In the genomic region with DNA sequence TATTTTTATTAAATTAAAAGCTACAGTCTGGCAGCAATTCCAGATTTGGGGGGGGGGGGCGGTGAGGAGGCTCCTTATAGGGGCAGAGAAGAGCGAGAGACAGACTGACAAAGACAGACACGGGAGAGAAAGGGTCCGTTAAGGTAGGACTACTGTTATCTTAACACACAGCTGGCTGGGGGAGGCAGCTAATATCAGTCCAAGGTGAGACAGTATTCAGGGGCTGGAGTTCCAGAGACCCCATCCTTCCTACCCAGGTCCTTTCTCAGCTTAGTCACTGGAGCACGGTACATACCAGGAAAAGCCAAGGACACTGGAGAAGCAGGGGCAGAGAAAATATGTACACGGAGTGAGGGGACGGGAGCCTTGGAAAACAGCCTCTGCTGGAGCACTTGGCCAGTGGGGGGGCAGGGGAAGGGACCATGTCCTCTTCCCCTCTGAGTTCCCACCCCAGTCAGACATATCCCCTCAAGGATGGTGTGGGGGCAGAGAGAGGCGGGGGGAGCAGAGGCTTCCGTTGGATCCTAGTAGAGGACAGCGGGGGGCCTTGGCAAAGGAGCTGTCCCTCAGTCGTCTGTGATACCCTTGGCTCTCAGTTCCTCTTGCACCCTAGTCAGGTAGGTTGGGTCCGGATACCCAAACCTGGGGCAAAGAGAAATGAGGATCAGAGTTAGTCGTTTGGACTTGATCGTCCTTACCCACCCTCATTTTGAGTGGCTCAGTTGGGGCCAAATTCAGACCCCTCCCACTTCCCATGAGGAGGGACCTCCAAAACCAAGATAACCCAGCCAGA, we compare ENCODE assay signal across 8 mouse cellular contexts. TPM values are rescaled to one million over a fixed set of nuclear protein-coding genes. Genes with fewer than 3 reads are reported as not detected.
A peak's percentile ranks its signal among the peaks of the same experiment; 100 is the strongest.
DNase-seq lines count a peak whose midpoint lies in the region; ATAC-seq and TF ChIP-seq lines count a peak whose summit lies in the region.

No protein-coding gene starts in this region.

- no peaks in the 10 kb centered on the region for H3K9me3 ChIP-seq in embryonic facial prominence, embryonic 15.5 days (replicated peaks)
- no peaks in the 10 kb centered on the region for H3K9me3 ChIP-seq in hindbrain, postnatal 0 days (ENCODE audit: low read length)

- peak; percentile 34 for DNase-seq in kidney, postnatal 10 days
- no peak for DNase-seq in kidney, postnatal 4 days
- DNase-seq in hindbrain, postnatal 0 days (ENCODE audit: low spot score): no peak
- DNase-seq in thymus, postnatal 10 days (ENCODE audit: low spot score in 2 of 2): no peak
- DNase-seq in natural killer cell, adult 2 months (ENCODE audit: low spot score in 2 of 2): no peak
- DNase-seq in lung, adult 2 months: no peak

- peak overlapping the region; percentile 93 for H3K4me2 ChIP-seq in embryonic facial prominence, embryonic 15.5 days (replicated peaks)
- H3K4me2 ChIP-seq in hindbrain, postnatal 0 days (ENCODE audit: low read depth, low read length): no peak overlapping the region
- peak overlapping the region; percentile 95 for H3K4me2 ChIP-seq in myocyte (ENCODE audit: low read depth)

- peak overlapping the region; percentile 18; the same call in 1 of the 2 replicates for H3K9ac ChIP-seq in embryonic facial prominence, embryonic 15.5 days
- H3K9ac ChIP-seq in hindbrain, postnatal 0 days (replicated peaks; ENCODE audit: low read length): no peak overlapping the region

- no peak for TF ChIP-seq CTCF in hindbrain, postnatal 0 days (IDR thresholded peaks at IDR 0.05; ENCODE audit: low read depth)
- no peak for TF ChIP-seq CTCF in lung, adult 2 months (IDR thresholded peaks at IDR 0.05; ENCODE audit: insufficient read depth, low read length)

- no peaks in the 10 kb centered on the region for H3K27me3 ChIP-seq in embryonic facial prominence, embryonic 15.5 days
- H3K27me3 ChIP-seq in hindbrain, postnatal 0 days (ENCODE audit: insufficient read depth, low read length): no peaks in the 10 kb centered on the region
- H3K27me3 ChIP-seq in myocyte (ENCODE audit: control insufficient read depth, insufficient read depth, insufficient read length): no peaks in the 10 kb centered on the region

- TF ChIP-seq POLR2A in myocyte (IDR thresholded peaks at IDR 0.05; ENCODE audit: insufficient read length, low read depth): no peak
- TF ChIP-seq POLR2A in lung, adult 2 months (IDR thresholded peaks at IDR 0.05; ENCODE audit: borderline replicate concordance, extremely low read depth, low read depth, low read length): no peak

- peak overlapping the region; percentile 98 for H3K27ac ChIP-seq in embryonic facial prominence, embryonic 15.5 days (replicated peaks)
- H3K27ac ChIP-seq in hindbrain, postnatal 0 days: 0 out of 2 replicates have a peak overlapping the region, but pooled peaks have one; percentile 51

- H3ac ChIP-seq in myocyte (ENCODE audit: control insufficient read depth, insufficient read length): peak overlapping the region; percentile 40

- ATAC-seq in embryonic facial prominence, embryonic 15.5 days (ENCODE audit: insufficient number of reproducible peaks, low FRiP score, low TSS enrichment, low read depth): no peak
- no peak for ATAC-seq in hindbrain, postnatal 0 days

- peaks cover 41% of the 10 kb centered on the region for H3K36me3 ChIP-seq in embryonic facial prominence, embryonic 15.5 days
- peaks cover 4% of the 10 kb centered on the region for H3K36me3 ChIP-seq in hindbrain, postnatal 0 days (ENCODE audit: insufficient read depth, low read length)
- H3K36me3 ChIP-seq in myocyte (ENCODE audit: control insufficient read depth, insufficient read depth): no peaks in the 10 kb centered on the region

- no peaks in the 10 kb centered on the region for H3K79me2 ChIP-seq in myocyte (ENCODE audit: control insufficient read depth, insufficient read depth)

- 30% methylated on average over 14 of the region's 14 CpGs for WGBS in embryonic facial prominence, embryonic 15.5 days
- WGBS in hindbrain, postnatal 0 days: 37% methylated on average over 14 of the region's 14 CpGs
- WGBS in lung, adult 2 months: 65% methylated on average over 14 of the region's 14 CpGs

- peaks cover 64% of the 10 kb centered on the region for H3K4me1 ChIP-seq in embryonic facial prominence, embryonic 15.5 days
- H3K4me1 ChIP-seq in hindbrain, postnatal 0 days (ENCODE audit: insufficient read depth, low read length): peaks cover 16% of the 10 kb centered on the region
- H3K4me1 ChIP-seq in lung, adult 2 months (ENCODE audit: control insufficient read depth, insufficient read depth, low read length): peaks cover 3% of the 10 kb centered on the region

- peak overlapping the region; percentile 74 for H3K4me3 ChIP-seq in embryonic facial prominence, embryonic 15.5 days (replicated peaks)
- H3K4me3 ChIP-seq in hindbrain, postnatal 0 days (ENCODE audit: low read length): no peak overlapping the region
- peak overlapping the region; percentile 69 for H3K4me3 ChIP-seq in myocyte
- H3K4me3 ChIP-seq in lung, adult 2 months (replicated peaks; ENCODE audit: extremely low read depth, low read depth, low read length): no peak overlapping the region

TF ChIP-seq in myocyte, 11 proteins besides CTCF, POLR2A, EP300 and RAD21:
- TF ChIP-seq CEBPB (IDR thresholded peaks at IDR 0.05; ENCODE audit: insufficient read depth, poor library complexity, severe bottlenecking) (no peak), USF1 (IDR thresholded peaks at IDR 0.05; ENCODE audit: low read depth) (no peak), TCF12 (IDR thresholded peaks at IDR 0.05; ENCODE audit: insufficient read depth, poor library complexity, severe bottlenecking) (no peak), SRF (IDR thresholded peaks at IDR 0.05; ENCODE audit: control insufficient read depth, insufficient read length, low read depth) (no peak), MYOG (IDR thresholded peaks at IDR 0.05; ENCODE audit: control insufficient read depth in 1 of 3, insufficient read depth in 1 of 3, insufficient read length in 2 of 3, low read depth in 2 of 3) (no peak), MAX (IDR thresholded peaks at IDR 0.05; ENCODE audit: low read depth) (no peak), POLR2AphosphoS2 (IDR thresholded peaks at IDR 0.05; ENCODE audit: insufficient read length, low read depth) (no peak), TCF3 (IDR thresholded peaks at IDR 0.05; ENCODE audit: insufficient read length, low read depth) (no peak), MYOD1 (IDR thresholded peaks at IDR 0.05; ENCODE audit: control insufficient read depth in 1 of 3, insufficient read length in 2 of 3, low read depth in 2 of 3) (no peak), E2F4 (IDR thresholded peaks at IDR 0.05; ENCODE audit: insufficient read depth) (no peak), REST (IDR thresholded peaks at IDR 0.05; ENCODE audit: insufficient read depth, insufficient read length) (no peak)
TF ChIP-seq in myocyte: peak in this region for 0.

RNA-seq across cellular contexts. Expression of gene Arhgef25, which starts 0.7 kb away (rescaled TPM):
- polyA plus RNA-seq in embryonic facial prominence, embryonic 15.5 days (2015; fragmentation: Nextera tagmentation; extraction: Ambion mirVana): 116 TPM in 2 replicates
- 61.0 and 65.4 TPM in 2 replicates for total RNA-seq in hindbrain, postnatal 0 days (2014; rRNA removed)
- polyA plus RNA-seq in hindbrain, postnatal 0 days (2015; fragmentation: Nextera tagmentation; extraction: Ambion mirVana): 20.3 and 21.6 TPM in 2 replicates
- 25.3 TPM for polyA plus RNA-seq in myocyte (2012; fragmentation: generic; extraction: Trizol)
- 29.1 and 36.7 TPM in 2 replicates for polyA plus RNA-seq in lung, adult 2 months (2012; rRNA removed)

RNA-seq across cellular contexts. Expression of gene Dtx3, which starts 4.9 kb away (rescaled TPM):
- polyA plus RNA-seq in embryonic facial prominence, embryonic 15.5 days (2015; fragmentation: Nextera tagmentation; extraction: Ambion mirVana): 152 and 179 TPM in 2 replicates
- 233 and 240 TPM in 2 replicates for total RNA-seq in hindbrain, postnatal 0 days (2014; rRNA removed)
- polyA plus RNA-seq in hindbrain, postnatal 0 days (2015; fragmentation: Nextera tagmentation; extraction: Ambion mirVana): 170 and 185 TPM in 2 replicates
- polyA plus RNA-seq in myocyte (2012; fragmentation: generic; extraction: Trizol): 42.4 TPM
- 134 and 157 TPM in 2 replicates for polyA plus RNA-seq in lung, adult 2 months (2012; rRNA removed)

RNA-seq across cellular contexts. Expression of gene Slc26a10, which starts 10.1 kb away (rescaled TPM):
- polyA plus RNA-seq in embryonic facial prominence, embryonic 15.5 days (2015; fragmentation: Nextera tagmentation; extraction: Ambion mirVana): 1.6 and 1.9 TPM in 2 replicates
- total RNA-seq in hindbrain, postnatal 0 days (2014; rRNA removed): 0.31 TPM in 1 of 2 replicates, not detected in the other
- polyA plus RNA-seq in hindbrain, postnatal 0 days (2015; fragmentation: Nextera tagmentation; extraction: Ambion mirVana): 0.79 and 1.1 TPM in 2 replicates
- polyA plus RNA-seq in myocyte (2012; fragmentation: generic; extraction: Trizol): 1.3 TPM
- polyA plus RNA-seq in lung, adult 2 months (2012; rRNA removed): 3.5 and 7.4 TPM in 2 replicates

RNA-seq across cellular contexts. Expression of gene Pip4k2c, which starts 20.8 kb away (rescaled TPM):
- polyA plus RNA-seq in embryonic facial prominence, embryonic 15.5 days (2015; fragmentation: Nextera tagmentation; extraction: Ambion mirVana): 31.0 and 31.3 TPM in 2 replicates
- total RNA-seq in hindbrain, postnatal 0 days (2014; rRNA removed): 18.3 and 22.8 TPM in 2 replicates
- polyA plus RNA-seq in hindbrain, postnatal 0 days (2015; fragmentation: Nextera tagmentation; extraction: Ambion mirVana): 19.9 and 20.2 TPM in 2 replicates
- polyA plus RNA-seq in myocyte (2012; fragmentation: generic; extraction: Trizol): 22.5 TPM
- polyA plus RNA-seq in lung, adult 2 months (2012; rRNA removed): 36.6 and 45.7 TPM in 2 replicates

RNA-seq across cellular contexts. Expression of gene B4galnt1, which starts 25.6 kb away (rescaled TPM):
- polyA plus RNA-seq in embryonic facial prominence, embryonic 15.5 days (2015; fragmentation: Nextera tagmentation; extraction: Ambion mirVana): 11.0 and 12.7 TPM in 2 replicates
- total RNA-seq in hindbrain, postnatal 0 days (2014; rRNA removed): 111 and 112 TPM in 2 replicates
- polyA plus RNA-seq in hindbrain, postnatal 0 days (2015; fragmentation: Nextera tagmentation; extraction: Ambion mirVana): 56.7 and 65.3 TPM in 2 replicates
- polyA plus RNA-seq in myocyte (2012; fragmentation: generic; extraction: Trizol): 12.4 TPM
- 70.8 and 81.2 TPM in 2 replicates for polyA plus RNA-seq in lung, adult 2 months (2012; rRNA removed)

Comparison
In these comparisons a context has a peak if more than half of its experiments do, and no peak if none do; other contexts are left out.
1. H3K4me3 ChIP-seq: peak in embryonic facial prominence, embryonic 15.5 days (single experiment) and myocyte (single experiment); none in hindbrain, postnatal 0 days (single experiment) and lung, adult 2 months (single experiment).